Mouse (Mus musculus) ES-E14 (cell line): ENCODE measurements around the gene Xpr1.

Experiments
- HCFC1 ChIP-seq: IDR thresholded peaks from 2 replicates; pipeline ENCODE4 v1.6.1; 2012; ENCODE audit warnings: low read length, inconsistent platforms, borderline replicate concordance; ENCODE audit not compliant: insufficient read depth
- MAFK ChIP-seq: IDR thresholded peaks from 2 replicates; pipeline ENCODE4 v1.6.1; 2014; ENCODE audit warnings: mild to moderate bottlenecking, low read depth, low read length, inconsistent platforms; ENCODE audit not compliant: insufficient read depth

DNA sequence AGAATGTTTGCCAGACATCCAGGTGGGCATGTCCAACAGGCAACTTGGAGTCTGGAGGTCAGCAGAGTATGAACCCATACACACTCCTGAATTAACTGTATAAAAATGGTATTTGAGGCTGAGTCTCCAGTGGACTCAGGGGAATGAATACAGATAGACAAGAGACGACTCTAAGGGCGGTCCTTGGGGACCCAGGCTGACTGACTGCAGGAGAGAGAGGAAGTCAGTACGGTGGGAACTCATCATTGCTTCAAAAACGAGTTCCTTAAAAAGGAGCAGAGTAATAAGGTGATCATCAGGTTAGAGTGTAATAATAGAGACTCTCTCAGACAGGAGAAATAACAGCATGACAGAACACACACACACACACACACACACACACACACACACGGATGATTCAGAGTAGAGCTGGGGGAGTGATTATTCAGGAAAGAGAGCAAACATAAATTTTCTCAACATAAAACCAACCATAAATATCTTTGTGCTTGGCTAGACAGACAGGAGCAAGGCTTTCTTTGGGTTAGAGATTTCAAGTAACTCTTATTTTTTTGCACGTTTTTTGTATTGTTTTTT, 8.6 kb upstream of the Xpr1 start:
- TF ChIP-seq MAFK (no peak), HCFC1 (no peak)
